Mouse (Mus musculus) frontal cortex, postnatal 14 days (tissue): ENCODE measurements around the gene Twist1.

Source experiments
- DNase-seq, 2 experiments: peaks; one replicate each; pipeline ENCODE4 v3.0.0; 2022; ENCODE audit warnings: low spot score in 2 of 2

Twist1 gene

GRCm38 (mm10) chr12:33966490-33967415 is 9.3 kb downstream of the Twist1 start:
- DNase-seq = no peak

GRCm38 (mm10) chr12:33967514-33967913 is 10.0 kb downstream of the Twist1 start:
- no peak for DNase-seq

- no peak for DNase-seq
These were observed 10.8 kb downstream of the Twist1 start for GRCm38 (mm10) chr12:33968041-33968897.

GRCm38 (mm10) chr12:33968898-33969178 is 11.4 kb downstream of the Twist1 start:
- no peak for DNase-seq

GRCm38 (mm10) chr12:33980159-33980558 is 22.7 kb downstream of the Twist1 start:
- DNase-seq = no peak

- no peak for DNase-seq
These were observed 24.0 kb downstream of the Twist1 start for GRCm38 (mm10) chr12:33981433-33981832.

GRCm38 (mm10) chr12:33993127-33993526 is 35.7 kb downstream of the Twist1 start:
- DNase-seq = no peak
